Mouse (Mus musculus) cortical plate, adult 2 months (tissue): ENCODE results near the gene Gm45234.

Experiments used
- CTCF ChIP-seq: fragments of 200-500 bp; IDR thresholded peaks from 2 replicates; pipeline ENCODE4 v1.5.1; 2011; ENCODE audit warnings: mild to moderate bottlenecking, control low read depth, low read length; ENCODE audit not compliant: insufficient read depth; ENCODE audit errors: extremely low read depth
- POLR2A ChIP-seq: fragments of 200-500 bp; IDR thresholded peaks from 2 replicates; pipeline ENCODE4 v1.6.1; 2011; ENCODE audit warnings: mild to moderate bottlenecking, low read length, control low read depth; ENCODE audit not compliant: insufficient read depth; ENCODE audit errors: extremely low read depth

GRCm38 (mm10) chr6:124745490-124746295 is 10.1 kb downstream of the Gm45234 start:
- TF ChIP-seq CTCF (peak; percentile 55), POLR2A (peak; percentile 56)
